Mouse (Mus musculus): ENCODE data around the gene Fgf12.

The Fgf12 gene

DNA sequence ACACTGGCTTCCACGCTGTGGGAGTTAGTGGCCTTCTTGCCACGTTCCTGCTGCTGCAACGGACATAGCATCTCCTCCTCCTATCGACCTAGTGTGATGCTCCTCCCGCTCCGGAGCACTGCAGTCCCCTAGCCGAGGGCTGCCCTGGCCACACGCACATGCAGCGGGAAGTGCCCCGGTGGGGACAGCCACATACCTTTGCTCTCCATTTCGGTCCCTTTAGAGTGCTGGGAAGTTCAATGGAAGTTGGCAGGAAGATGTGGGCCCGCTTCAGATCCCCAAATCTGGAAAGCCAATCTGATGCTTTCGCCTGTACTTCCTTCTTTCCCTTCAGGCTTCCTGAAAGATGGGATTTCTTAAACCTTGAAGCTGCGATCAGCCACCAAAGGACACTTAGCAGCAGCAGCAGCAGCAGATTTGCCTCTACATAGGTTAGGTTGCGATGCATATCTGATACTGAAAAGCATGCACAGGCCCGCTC is at the start of gene Fgf12:
Fgf12 (minus strand) TSS at position 431 of the 481 bp plus-strand sequence.
- Histone ChIP-seq H3K36me3 (ENCODE audit: control insufficient read depth, insufficient read depth, low read length, poor library complexity, severe bottlenecking) (no peaks in the 10 kb centered on the region), H3K27me3 (ENCODE audit: control insufficient read depth, insufficient read depth, low read length, poor library complexity, severe bottlenecking) (no peaks in the 10 kb centered on the region)
- no peak for DNase-seq (ENCODE audit: low read depth, low spot score)

DNA sequence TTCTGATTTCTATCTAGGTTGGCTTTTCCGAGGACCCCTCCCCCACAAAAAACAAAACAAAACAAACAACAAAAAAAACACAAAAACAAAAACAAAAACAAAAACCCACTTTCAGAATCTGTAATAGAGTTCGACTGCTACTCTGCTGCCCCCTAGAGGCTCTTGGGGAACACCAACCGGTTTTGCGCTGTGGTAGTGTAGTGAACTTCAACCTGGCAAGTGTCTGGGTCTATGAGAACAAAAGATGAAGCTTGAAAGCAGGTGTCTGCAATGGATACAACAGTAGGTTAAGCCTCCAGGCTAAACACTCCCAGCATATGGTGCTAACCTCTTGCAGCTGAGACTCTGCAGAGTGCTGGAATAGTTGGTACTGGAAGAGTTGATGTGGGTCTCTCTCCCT is 40.2 kb upstream of the Fgf12 start:
- DNase-seq (ENCODE audit: low read depth, low spot score): no peak
- H3K27me3 ChIP-seq (ENCODE audit: control insufficient read depth, insufficient read depth, low read length, poor library complexity, severe bottlenecking): no peaks in the 10 kb centered on the region
- no peaks in the 10 kb centered on the region for H3K36me3 ChIP-seq (ENCODE audit: control insufficient read depth, insufficient read depth, low read length, poor library complexity, severe bottlenecking)

DNA sequence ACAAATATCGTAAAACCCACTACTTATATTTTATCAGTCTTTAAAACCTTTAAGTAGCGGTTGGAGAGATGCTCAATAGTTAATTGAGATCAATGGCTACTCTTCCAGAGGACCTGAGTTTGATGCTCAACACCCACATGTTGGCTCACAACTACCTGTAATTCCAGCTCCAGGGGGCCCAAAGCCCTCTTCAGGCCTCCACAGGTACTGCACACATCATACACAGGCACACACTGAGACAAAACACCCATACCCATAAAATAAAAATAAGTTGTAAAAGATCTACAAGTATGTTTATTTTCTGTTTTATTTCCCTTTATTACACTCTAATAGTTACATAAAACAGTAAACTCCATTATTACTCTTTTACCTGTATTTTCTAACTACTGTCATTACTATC is 17.4 kb upstream of the Fgf12 start:
- Histone ChIP-seq H3K27me3 (ENCODE audit: control insufficient read depth, insufficient read depth, low read length, poor library complexity, severe bottlenecking) (no peaks in the 10 kb centered on the region; the same call in 1 of the 2 replicates), H3K36me3 (ENCODE audit: control insufficient read depth, insufficient read depth, low read length, poor library complexity, severe bottlenecking) (no peaks in the 10 kb centered on the region)
- DNase-seq (ENCODE audit: low read depth, low spot score): no peak

DNA sequence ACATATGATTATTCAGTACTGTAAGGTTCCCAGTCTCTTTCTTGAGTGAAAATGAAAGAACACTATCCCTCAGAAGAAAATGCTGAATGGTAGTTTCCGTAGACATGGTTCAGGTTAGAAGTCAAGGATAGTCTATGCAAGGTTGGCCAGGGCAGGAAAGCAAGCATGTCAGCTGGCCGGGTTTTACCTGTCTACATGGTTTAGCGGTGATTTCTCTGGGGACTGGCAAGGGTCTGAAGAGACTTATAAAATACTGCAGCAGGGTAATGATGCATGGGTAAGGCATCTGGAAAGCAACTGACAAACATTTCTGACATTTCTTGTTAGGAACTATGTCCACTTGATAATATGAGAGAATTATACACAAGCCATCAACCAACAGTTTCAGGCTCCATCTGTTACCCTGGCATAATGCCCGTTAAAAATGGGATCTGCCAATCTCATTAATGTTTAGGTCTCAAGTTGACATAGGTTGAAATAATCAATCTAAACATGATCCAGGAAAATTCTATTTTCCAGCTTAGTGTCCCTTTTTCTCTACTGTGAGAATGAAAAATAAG is 8.6 kb upstream of the Fgf12 start:
- DNase-seq (ENCODE audit: low read depth, low spot score): no peak
- H3K36me3 ChIP-seq (ENCODE audit: control insufficient read depth, insufficient read depth, low read length, poor library complexity, severe bottlenecking): no peaks in the 10 kb centered on the region
- no peaks in the 10 kb centered on the region; the same call in 1 of the 2 replicates for H3K27me3 ChIP-seq (ENCODE audit: control insufficient read depth, insufficient read depth, low read length, poor library complexity, severe bottlenecking)

DNA sequence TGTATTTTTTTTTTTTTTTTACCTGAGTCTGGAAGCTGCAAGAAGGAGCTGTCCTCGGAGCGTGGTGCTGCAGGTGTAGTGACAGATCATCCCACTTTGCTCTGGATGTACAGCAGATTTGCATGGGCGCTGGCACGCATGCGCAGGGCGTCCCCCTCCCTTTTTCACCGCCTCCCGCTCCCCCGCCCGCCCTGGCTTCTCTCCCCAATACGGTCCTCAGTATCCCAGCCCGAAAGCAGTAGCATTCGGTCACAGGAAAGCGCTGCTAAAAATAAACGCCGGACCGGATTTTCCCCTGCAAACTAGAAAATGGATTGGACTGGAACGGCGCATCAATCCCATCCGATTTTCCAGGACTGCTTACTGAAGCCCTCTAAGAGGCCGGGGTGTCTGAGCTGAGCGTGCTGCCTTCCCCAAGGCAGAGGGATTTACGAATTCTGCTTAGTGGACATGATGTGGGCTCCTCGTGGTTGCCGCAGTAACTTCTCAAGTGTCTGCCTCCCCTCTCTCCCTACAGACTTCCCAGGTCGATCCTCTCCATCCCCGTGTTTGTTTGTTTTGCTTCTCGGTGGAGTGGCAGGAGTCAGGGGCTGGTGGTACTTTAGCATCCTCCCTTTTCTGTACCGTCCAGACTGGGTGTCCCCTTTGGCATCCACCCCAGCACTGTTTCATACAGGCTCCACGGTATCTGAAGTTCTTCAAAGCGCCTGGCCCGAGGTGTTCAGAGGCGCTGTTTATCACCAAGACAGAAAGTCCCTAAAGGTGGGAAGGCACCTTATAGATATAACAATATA is 453 bp upstream of the Fgf12 start:
- no peak for DNase-seq (ENCODE audit: low read depth, low spot score)
- no peaks in the 10 kb centered on the region for H3K27me3 ChIP-seq (ENCODE audit: control insufficient read depth, insufficient read depth, low read length, poor library complexity, severe bottlenecking)
- no peaks in the 10 kb centered on the region for H3K36me3 ChIP-seq (ENCODE audit: control insufficient read depth, insufficient read depth, low read length, poor library complexity, severe bottlenecking)

DNA sequence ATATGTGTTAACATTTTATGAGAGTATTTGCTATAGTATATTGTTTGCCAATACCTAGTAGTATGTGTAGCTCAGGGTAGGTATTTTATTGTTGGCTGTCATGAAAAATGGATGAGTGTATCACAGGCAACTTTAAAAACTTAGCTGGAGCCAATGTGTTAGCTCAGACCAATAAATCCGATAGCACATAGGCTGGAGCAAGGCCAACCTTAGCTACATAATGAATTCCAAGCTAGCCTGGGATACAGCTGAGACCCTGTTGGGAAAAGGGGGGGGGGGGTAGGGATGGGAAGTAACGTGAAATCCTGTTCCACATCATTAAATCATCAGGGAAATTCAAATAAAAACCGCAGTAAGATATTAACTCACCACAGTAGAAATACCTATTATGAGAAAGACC is 18.4 kb downstream of the Fgf12 start:
- DNase-seq (ENCODE audit: low read depth, low spot score): no peak
- H3K27me3 ChIP-seq (ENCODE audit: control insufficient read depth, insufficient read depth, low read length, poor library complexity, severe bottlenecking): no peaks in the 10 kb centered on the region
- no peaks in the 10 kb centered on the region for H3K36me3 ChIP-seq (ENCODE audit: control insufficient read depth, insufficient read depth, low read length, poor library complexity, severe bottlenecking)

DNA sequence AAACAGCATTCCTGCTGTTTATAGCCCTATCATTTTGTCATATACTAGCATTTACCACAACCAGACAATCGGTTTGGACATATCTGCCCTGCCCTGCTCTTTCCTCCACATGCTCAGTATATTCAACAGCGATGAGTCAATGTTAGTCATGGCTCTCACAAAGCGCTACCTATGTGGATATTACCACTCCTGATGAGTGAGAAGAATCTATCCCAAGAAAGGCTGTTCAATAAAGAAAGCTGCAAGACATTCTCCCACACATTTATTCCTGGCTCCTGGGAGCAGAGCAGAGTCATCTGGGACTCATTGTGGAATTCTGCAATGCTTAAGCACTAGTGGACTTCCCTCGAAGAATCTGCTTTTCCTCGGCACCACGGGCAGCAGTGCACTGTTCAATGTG is 26.1 kb downstream of the Fgf12 start:
- Histone ChIP-seq H3K27me3 (ENCODE audit: control insufficient read depth, insufficient read depth, low read length, poor library complexity, severe bottlenecking) (no peaks in the 10 kb centered on the region), H3K36me3 (ENCODE audit: control insufficient read depth, insufficient read depth, low read length, poor library complexity, severe bottlenecking) (no peaks in the 10 kb centered on the region)
- no peak for DNase-seq (ENCODE audit: low read depth, low spot score)

DNA sequence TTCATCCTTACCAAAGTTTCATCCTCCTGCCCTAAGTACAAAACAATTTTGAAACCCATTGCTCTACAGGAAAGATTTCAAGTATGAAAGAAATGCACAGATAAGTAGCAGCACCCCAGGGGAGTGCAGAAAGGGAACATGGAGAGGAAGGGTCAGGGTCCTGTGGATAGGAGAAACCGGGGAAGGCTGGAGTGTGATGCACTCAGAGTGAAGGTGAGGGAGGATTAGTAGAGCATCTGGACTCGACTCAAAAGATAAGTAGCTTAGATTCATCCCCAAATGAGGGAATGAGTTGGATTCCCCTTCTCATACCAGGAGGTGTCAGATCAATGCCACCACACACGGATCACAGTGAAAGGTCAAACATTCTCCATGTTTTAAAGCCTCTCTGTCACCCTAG is 46.2 kb downstream of the Fgf12 start:
- H3K27me3 ChIP-seq (ENCODE audit: control insufficient read depth, insufficient read depth, low read length, poor library complexity, severe bottlenecking): no peaks in the 10 kb centered on the region
- DNase-seq (ENCODE audit: low read depth, low spot score): no peak
- H3K36me3 ChIP-seq (ENCODE audit: control insufficient read depth, insufficient read depth, low read length, poor library complexity, severe bottlenecking): no peaks in the 10 kb centered on the region

DNA sequence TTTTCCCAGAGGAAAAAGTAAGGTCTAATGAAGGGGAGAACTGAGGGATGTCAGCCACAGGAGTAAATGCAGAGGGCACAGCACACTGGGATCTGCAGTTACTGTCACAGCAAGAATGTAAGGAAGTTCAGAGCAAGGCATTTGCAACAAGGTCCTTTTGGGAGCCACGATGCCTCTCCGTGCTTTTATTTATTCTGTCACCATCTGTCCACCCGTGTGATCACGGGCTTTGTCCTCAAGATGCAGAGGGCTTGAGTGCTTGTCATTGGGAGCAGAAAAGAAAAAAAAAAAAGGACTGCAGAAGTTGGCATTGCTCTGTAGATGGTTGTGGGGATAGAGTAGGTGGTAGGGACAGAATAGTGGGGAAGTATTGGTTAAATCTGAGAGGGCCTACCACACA is 52.5 kb downstream of the Fgf12 start:
- Histone ChIP-seq H3K27me3 (ENCODE audit: control insufficient read depth, insufficient read depth, low read length, poor library complexity, severe bottlenecking) (no peaks in the 10 kb centered on the region), H3K36me3 (ENCODE audit: control insufficient read depth, insufficient read depth, low read length, poor library complexity, severe bottlenecking) (no peaks in the 10 kb centered on the region)
- DNase-seq (ENCODE audit: low read depth, low spot score): no peak

DNA sequence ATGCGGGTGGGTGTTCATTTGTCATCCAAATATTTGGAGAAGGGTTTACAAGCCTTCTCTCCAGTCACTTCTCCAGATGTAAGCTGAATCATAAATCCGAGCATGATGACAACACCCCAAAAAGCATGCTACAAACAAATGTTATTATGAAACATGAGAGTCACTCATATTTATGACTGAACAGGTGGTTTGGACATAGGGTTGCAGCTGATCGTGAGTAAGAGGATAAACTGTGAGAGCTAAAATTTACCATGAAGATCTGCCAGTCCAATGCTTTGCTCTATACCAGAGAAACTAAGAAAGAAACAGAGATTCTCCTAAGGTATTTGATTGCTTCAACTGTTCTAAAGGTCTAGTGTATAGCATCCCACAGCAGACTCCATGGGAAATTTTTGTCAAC is 56.0 kb downstream of the Fgf12 start:
- Histone ChIP-seq H3K27me3 (ENCODE audit: control insufficient read depth, insufficient read depth, low read length, poor library complexity, severe bottlenecking) (no peaks in the 10 kb centered on the region), H3K36me3 (ENCODE audit: control insufficient read depth, insufficient read depth, low read length, poor library complexity, severe bottlenecking) (no peaks in the 10 kb centered on the region)
- DNase-seq (ENCODE audit: low read depth, low spot score): no peak

DNA sequence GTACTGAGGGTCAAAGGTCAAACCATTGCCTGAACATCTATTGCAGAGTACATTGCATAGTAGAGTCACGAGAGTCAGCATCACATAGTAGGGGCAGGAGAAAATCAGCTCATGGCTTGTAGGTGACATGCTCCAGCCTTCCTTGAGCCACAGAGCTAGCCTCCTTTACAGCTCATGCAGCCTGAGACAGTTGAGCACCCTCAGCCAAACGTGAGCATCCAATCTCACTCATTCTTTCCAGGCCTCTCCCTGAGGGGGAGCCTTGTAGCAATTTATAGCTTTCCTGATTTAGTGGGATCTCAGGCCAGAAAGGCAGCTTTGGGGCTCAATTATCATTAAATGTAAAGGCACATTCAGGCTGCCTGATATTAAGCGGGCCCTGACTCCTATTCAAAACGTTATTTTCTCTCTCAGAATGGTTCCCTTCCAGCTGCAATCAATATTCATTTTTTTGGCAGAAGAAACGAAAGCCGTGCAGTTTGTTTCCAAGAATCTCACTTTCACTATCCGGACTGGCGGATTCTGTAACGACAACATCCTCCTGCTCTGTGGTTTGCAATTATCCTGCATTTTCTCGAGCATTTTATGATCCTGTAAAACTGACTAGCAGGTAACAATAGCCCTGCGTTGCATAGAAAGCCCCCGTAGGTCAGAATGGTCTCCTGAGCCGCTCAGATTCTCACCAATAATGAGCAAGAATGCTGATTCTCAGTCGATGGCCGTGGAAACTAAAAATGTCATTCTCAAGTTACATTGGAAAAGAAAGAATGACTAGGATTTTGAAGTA is 58.6 kb downstream of the Fgf12 start:
- H3K27me3 ChIP-seq (ENCODE audit: control insufficient read depth, insufficient read depth, low read length, poor library complexity, severe bottlenecking): no peaks in the 10 kb centered on the region
- no peaks in the 10 kb centered on the region for H3K36me3 ChIP-seq (ENCODE audit: control insufficient read depth, insufficient read depth, low read length, poor library complexity, severe bottlenecking)
- no peak for DNase-seq (ENCODE audit: low read depth, low spot score)

DNA sequence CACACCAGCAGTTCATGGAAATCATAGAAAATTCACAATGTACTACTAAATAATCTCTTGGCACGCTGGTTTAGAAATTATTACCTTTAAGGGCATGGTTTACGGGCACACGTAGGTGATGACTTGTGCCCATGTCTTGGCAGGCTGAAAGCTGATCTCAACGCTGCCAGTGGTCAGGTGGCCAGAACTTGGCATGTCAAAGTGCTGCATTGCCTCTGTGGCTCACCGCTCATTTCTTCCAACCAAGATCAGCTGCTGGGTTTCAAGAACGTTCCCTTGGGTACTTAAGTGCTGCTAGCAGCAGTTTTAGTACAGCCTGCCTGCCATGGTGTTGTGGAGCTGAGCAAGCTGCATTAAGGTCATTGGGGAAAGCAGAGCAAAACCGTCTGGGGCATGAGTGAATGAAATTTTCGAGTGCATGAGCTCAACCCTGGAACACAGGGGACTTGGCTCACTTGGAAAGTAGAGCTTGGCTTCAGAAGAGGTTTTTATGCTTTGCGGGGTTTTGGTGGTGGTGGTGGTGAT is 63.9 kb downstream of the Fgf12 start:
- no peaks in the 10 kb centered on the region for H3K36me3 ChIP-seq (ENCODE audit: control insufficient read depth, insufficient read depth, low read length, poor library complexity, severe bottlenecking)
- H3K27me3 ChIP-seq (ENCODE audit: control insufficient read depth, insufficient read depth, low read length, poor library complexity, severe bottlenecking): no peaks in the 10 kb centered on the region
- no peak for DNase-seq (ENCODE audit: low read depth, low spot score)

DNA sequence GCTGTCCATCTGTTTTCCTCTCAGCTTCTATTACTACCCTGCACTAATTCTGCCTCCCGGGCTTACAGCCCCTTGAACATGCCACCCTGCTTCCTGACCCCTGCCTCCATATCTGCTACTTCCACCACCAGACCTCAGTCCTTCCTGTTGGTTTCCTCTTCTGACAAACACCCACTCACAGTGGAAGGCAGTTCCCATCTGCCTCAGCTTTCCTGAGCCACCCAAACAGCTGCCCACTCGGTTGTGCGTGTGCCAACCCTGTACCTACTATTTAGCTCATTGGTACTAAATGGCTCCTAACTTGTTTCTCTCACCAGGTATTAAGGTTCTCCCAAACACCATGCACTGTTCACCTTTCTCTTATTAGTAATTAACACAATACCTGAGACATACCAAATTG is 71.2 kb downstream of the Fgf12 start:
- Histone ChIP-seq H3K27me3 (ENCODE audit: control insufficient read depth, insufficient read depth, low read length, poor library complexity, severe bottlenecking) (no peaks in the 10 kb centered on the region), H3K36me3 (ENCODE audit: control insufficient read depth, insufficient read depth, low read length, poor library complexity, severe bottlenecking) (no peaks in the 10 kb centered on the region)
- DNase-seq (ENCODE audit: low read depth, low spot score): no peak

DNA sequence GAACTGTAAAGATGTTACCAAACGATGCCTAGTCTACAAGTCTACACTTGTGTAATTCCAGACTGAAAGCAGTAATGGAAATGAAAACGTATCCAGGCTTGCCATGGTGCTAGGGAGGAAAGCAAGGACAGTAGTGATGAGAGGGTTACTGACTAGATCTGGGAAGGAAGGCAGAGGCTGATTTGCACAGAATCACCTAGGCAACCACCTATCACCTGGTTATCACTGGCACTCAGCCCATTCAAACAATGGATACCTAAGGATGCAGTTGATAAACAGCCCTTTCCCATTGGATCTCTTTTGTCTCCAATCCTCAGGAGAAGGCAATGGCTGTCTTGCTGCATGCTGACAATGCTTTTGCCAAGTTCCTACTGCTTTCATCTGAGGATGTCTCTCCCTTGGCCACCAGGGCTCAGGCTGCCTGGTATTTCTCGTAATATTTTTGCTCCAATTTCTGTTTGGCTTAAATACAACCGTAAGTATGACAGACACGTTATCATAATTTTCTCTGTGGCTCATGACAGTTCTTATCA is 84.0 kb downstream of the Fgf12 start:
- no peaks in the 10 kb centered on the region for H3K36me3 ChIP-seq (ENCODE audit: control insufficient read depth, insufficient read depth, low read length, poor library complexity, severe bottlenecking)
- DNase-seq (ENCODE audit: low read depth, low spot score): no peak
- no peaks in the 10 kb centered on the region for H3K27me3 ChIP-seq (ENCODE audit: control insufficient read depth, insufficient read depth, low read length, poor library complexity, severe bottlenecking)

DNA sequence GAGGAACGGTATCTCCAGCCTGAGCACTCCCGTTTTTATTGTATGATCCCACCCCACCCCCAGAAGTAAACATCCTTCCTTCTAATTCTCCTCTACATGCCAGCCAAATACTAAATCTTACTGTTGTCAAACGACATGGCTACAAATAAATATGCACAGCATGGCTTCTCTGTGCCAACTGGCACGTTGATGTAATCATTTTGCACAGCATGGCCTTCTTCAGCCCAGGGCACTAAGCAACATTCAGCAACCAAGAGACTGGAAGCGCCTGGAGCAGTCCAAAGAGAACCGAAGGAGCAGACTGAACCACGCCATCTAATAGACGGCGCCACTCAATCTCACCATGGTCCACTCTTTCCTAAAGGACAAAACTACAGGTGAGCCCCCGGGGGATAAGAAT is 100.2 kb downstream of the Fgf12 start:
- DNase-seq (ENCODE audit: low read depth, low spot score): no peak

More for the DNA sequence above, 100.2 kb downstream of the Fgf12 start:
- H3K27me3 ChIP-seq (ENCODE audit: control insufficient read depth, insufficient read depth, low read length, poor library complexity, severe bottlenecking): no peaks in the 10 kb centered on the region
- no peaks in the 10 kb centered on the region for H3K36me3 ChIP-seq (ENCODE audit: control insufficient read depth, insufficient read depth, low read length, poor library complexity, severe bottlenecking)

All from splenic B cell, adult 2 months (primary cell).